Mouse (Mus musculus): Measurements from ENCODE around the gene Bcl7c.
"Not testable (repeated sequence)": the region's sequence is repeated elsewhere in the genome, so short reads cannot be mapped to it uniquely, and the experiment has no call there.

Gene Bcl7c

GRCm38 (mm10) chr7:127708207-127709078, at the start of gene Bcl7c:
TSS of gene Bcl7c (minus strand) at chr7:127708933.
- DNase-seq (ENCODE audit: low spot score): peak; percentile 86

GRCm38 (mm10) chr7:127753741-127754140, 45.0 kb upstream of the Bcl7c start:
- no peak for DNase-seq (ENCODE audit: low spot score)

GRCm38 (mm10) chr7:127753158-127753557, 44.4 kb upstream of the Bcl7c start:
- no peak for DNase-seq (ENCODE audit: low spot score)

- no peak for DNase-seq (ENCODE audit: low spot score)
These were observed 43.3 kb upstream of the Bcl7c start for GRCm38 (mm10) chr7:127752069-127752468.

- no peak for DNase-seq (ENCODE audit: low spot score)
These were observed 42.9 kb upstream of the Bcl7c start for GRCm38 (mm10) chr7:127751619-127752018.

GRCm38 (mm10) chr7:127750131-127751127, 41.7 kb upstream of the Bcl7c start:
- no peak for DNase-seq (ENCODE audit: low spot score)

- no peak for DNase-seq (ENCODE audit: low spot score)
These were observed 39.5 kb upstream of the Bcl7c start for GRCm38 (mm10) chr7:127748235-127748560.

- DNase-seq (ENCODE audit: low spot score): no peak
These were observed 39.0 kb upstream of the Bcl7c start for GRCm38 (mm10) chr7:127747559-127748234.

- DNase-seq (ENCODE audit: low spot score): peak; percentile 20
These were observed 38.1 kb upstream of the Bcl7c start for GRCm38 (mm10) chr7:127746494-127747491.

- peak; percentile 97 for DNase-seq (ENCODE audit: low spot score)
These were observed 37.1 kb upstream of the Bcl7c start for GRCm38 (mm10) chr7:127745652-127746493.

- DNase-seq (ENCODE audit: low spot score): peak; percentile 93
These were observed 36.5 kb upstream of the Bcl7c start for GRCm38 (mm10) chr7:127745251-127745651.

- DNase-seq (ENCODE audit: low spot score): peak; percentile 82
These were observed 35.8 kb upstream of the Bcl7c start, which contains the start of gene Fbxl19 for GRCm38 (mm10) chr7:127744366-127745045. TSS of gene Fbxl19 (plus strand) at chr7:127744543.

GRCm38 (mm10) chr7:127732066-127732465, 23.3 kb upstream of the Bcl7c start, which contains the start of gene Ctf2:
TSS of gene Ctf2 (minus strand) at chr7:127732166.
- not testable (repeated sequence) for DNase-seq (ENCODE audit: low spot score)

- no peak for DNase-seq (ENCODE audit: low spot score)
These were observed 21.4 kb upstream of the Bcl7c start for GRCm38 (mm10) chr7:127730170-127730569.

GRCm38 (mm10) chr7:127727898-127728297, 19.2 kb upstream of the Bcl7c start:
- no peak for DNase-seq (ENCODE audit: low spot score)

GRCm38 (mm10) chr7:127725924-127726323, 17.2 kb upstream of the Bcl7c start:
- no peak for DNase-seq (ENCODE audit: low spot score)

GRCm38 (mm10) chr7:127725490-127725889, 16.8 kb upstream of the Bcl7c start:
- DNase-seq (ENCODE audit: low spot score): no peak

GRCm38 (mm10) chr7:127719258-127719657, 10.5 kb upstream of the Bcl7c start:
- no peak for DNase-seq (ENCODE audit: low spot score)

- no peak for DNase-seq (ENCODE audit: low spot score)
These were observed 9.6 kb upstream of the Bcl7c start for GRCm38 (mm10) chr7:127718339-127718738.

All from urinary bladder, postnatal 14 days (tissue).